Mouse (Mus musculus): ENCODE results near the gene Ccdc63.
A peak's percentile ranks its signal among the peaks of the same experiment; 100 is the strongest.
"Not testable (repeated sequence)": the region's sequence is repeated elsewhere in the genome, so short reads cannot be mapped to it uniquely, and the experiment has no call there.

Ccdc63 gene

DNA sequence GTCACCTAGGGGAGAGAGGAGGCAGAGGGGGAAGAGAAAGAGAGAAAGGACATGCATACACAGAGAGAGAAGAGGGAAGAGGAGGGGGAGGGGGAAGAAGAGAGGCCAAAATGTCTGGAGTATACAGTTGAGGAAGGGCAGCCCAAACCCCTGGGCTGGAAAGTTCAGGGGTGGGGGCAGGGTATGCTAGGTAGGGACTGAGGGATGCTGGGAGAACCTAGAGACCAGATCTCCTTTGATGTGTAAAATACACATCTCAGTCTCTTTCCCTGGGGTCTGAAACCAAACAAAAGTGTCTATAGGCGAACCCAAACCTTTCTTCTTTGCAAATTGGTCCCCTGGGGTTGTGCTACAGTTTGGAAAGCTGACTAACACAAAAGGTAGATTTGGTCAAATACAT is 7.5 kb upstream of the Ccdc63 start:
- DNase-seq (ENCODE audit: low spot score), result no peak

DNA sequence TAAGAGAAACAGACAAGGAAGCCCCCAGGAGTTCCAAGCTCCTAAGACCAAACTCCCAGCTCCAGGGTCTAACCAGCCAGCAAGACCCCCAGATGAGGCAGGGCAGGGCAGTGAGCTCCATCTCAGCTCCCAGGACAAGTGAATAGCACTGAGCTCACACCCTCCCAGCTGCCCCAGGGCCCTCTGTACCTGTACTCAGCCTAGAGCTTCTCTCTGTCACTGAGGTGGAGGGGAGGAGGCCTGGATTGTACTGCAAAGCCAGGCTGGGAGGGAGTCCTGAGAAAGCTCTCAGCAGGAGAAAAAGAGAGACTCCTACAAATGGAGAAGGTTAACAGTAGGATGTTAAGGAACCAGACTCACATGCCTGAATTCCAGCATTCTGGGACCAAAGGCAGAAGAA is 6.0 kb upstream of the Ccdc63 start:
- no peak for DNase-seq (ENCODE audit: low spot score)

DNA sequence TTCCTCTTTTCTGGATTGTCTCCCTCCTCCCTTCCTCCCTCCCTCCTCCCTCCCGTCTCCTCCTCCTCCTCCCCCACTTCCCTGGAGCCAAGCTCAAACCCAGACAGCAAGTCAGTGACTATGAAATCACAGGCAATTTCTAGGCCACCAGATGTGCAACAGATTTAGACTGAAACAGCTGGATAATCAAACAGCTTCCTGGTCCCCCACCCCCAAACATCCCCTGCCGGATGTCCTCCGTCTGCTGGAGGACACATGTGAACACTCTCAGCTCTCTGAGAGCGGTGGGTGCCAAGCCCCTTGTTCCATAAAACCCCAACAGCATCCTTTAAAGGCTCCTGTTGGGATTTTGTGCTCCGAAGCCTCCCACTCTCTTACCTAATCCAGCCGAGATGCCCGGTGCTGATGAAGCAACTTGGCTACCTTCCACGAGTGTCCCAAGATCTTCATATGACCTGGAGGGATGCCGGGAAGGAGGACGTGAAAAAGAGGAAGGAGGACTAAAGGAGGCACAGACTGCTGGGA is 5.5 kb upstream of the Ccdc63 start:
- no peak for DNase-seq (ENCODE audit: low spot score)

DNA sequence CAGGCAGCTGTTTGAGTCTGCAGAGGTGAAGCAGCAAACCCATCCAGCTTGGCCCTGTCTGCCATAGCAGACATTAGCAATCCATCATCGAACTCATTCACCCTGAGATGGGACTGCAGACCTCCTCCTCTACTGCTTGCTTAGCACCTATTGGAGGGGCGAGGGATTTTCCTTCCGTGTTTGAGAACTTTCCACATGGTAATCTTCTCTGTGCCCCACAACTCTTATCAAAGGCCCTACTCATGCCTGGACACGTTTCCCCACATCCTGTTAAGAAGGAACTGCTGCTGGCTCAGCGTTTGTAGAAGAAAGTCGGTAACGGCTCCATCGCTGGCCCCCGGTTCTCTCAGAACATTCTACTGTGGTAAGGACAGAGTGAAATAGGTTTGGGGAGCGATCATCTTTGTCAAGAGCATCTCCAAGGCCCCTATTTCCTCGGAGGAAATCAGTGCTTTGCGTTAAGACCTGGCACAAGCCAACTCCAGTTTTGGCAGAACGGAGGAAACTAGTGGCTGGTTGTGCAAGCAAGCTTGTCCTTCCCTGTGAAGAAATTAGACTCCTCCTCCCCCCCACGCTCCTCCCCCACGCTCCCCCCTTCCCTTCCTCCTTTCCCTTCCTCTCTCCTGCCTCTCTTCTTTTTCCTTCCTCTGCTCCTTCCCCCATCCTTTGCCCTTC is 4.9 kb upstream of the Ccdc63 start:
- DNase-seq (ENCODE audit: low spot score), result no peak

DNA sequence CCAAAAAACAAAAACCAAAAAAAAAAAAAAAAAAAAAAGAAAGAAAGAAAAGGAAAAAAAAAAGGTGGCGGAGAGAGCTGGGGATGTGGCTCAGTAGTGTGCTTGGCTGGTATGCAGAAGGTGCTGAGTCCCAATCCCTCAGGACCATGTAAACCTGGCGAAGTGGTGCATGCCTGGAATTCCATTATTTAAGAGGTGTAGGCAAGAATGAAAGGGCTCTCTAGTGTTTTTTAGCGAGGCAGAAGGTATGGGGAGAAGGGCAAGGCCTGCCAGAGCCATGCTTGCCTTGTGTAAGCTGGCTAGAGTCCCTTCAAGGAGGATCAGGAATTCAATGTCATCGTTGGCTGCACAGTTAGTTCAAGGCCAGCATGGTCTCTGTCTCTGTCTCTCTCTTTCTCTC is 4.2 kb upstream of the Ccdc63 start:
- DNase-seq (ENCODE audit: low spot score), result no peak

DNA sequence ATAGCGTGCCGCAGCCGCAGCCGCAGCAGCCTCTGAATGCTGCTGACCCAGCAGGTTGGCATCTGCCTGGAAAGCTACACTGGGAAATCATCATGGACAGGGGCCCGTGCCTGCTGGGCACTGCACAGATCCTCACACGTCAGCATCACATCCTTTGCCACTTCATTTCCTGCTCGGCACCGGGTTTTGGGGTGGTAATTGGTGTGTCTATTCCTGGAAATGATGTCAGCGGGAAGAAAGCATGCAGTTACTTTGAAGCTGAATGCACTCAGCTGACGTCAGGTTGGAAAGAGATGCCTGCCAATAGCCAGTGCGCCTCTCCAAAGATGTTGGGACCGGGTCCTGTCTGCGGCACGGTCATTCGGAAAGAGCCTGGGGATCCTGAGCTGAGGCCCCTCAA is 2.9 kb upstream of the Ccdc63 start:
- no peak for DNase-seq (ENCODE audit: low spot score)

DNA sequence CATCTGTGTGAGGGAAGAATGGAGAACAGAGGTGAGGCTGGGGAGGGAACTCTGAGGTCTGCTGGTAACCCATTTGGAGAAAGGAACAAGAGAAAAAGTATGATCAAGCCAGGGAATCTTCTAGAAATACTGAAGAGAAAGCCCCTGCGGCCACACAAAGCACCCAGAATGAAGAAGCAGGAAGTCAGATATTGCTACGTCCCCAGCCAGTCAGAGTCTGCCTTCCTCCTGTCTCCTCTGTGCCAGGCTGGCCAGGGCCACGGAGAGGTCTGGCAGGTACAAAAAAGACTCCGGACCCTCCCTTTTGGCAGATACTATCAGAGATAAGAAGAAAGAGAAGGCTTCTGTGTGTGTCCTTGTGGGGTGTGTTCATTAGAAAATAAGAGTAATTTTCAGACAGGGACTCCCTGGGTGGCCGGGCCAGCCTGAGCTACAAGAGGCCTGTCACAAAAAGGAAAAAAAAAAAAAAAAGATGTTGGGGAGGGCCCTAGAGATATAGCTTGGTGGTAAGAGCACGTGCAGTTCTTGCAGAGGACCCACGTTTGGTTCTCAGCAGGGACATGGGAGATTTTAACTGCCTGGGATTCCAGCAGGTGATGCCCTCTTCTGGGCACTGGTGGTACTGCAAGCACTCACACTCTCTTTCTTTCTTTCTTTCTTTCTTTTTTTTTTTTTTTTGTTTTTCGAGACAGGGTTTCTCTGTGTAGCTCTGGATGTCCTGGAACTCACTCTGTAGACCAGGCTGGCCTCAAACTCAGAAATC is 1.8 kb upstream of the Ccdc63 start:
- DNase-seq (ENCODE audit: low spot score), result no peak

DNA sequence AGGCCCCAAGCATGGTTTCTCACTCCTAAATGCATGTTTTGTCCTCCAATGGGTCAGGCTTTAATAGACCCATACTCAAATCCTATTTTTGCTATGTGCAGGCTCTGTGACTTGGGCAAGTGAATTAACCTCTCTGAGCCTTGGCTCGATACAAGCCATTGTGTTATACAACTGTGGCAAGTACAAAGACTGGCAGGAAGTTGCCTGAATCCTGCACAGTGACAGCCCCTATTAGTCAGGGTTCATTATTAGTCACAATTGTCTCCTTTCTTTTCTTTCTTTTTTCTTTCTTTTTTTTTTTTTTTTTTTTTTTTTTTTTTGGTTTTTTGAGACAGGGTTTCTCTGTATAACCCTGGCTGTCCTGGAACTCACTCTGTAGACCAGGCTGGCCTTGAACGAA is 852 bp downstream of the Ccdc63 start:
- not testable (repeated sequence) for DNase-seq (ENCODE audit: low spot score)

DNA sequence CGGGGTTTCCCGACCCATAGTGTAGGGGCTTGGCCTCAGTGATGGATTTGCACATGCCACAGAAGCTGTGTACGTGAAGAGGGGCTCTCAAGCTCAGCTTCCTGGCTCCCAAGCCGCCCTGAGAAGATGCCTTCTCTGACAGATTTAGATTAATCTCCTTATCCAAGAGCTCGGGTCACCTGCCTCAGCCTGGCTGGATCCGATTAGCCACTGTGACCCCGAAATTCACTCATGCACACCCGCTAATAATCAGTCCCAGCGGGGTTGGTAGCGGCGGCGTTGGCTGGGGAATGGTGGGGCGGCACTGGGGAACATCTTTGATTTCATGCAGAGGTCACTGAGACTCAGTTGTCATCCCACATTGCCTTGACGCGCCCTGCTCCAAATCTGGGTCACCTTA is 1.8 kb downstream of the Ccdc63 start:
- DNase-seq (ENCODE audit: low spot score), result no peak

DNA sequence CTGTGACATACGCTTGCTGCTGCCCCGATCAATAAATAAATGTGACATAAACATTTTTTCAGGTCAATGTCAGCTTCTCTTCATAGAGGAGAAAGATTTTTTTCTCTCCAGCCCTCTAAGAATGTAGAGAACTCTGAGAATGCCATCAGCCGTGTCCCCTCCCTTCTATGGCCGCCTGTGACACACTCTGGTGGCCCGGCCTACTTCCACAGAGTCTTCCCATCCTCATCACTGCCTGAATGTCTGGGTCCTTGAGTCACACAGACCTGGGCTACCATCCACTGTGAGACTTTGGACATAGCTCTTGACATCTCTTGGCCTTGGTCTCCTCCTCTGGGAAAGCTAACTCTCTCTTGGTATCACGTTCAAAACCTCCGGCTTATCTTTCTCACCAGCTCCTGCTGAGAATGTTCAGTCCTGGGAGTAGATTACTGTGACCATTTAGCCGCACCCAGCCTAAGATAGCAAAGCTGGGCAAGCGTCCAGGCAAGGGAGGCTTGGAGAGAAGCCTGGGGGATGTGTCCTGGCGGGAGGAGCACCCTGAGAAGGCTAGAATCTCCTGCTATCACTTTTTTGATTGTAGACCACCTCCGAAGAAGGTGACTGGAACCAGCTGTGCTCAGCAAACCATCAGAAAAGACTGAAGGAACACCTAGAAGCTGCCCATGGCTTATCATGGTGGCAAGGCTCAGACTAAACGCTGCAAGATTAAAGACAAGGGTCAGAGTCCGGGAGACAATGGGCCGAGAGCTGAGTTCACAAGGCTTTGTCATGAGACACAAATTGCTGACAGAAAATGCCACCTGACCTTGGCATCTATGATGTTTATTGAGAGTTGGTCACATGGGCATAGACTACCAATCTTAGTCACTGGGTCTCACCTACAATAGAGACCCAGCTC is 3.9 kb downstream of the Ccdc63 start:
- DNase-seq (ENCODE audit: low spot score), result no peak

DNA sequence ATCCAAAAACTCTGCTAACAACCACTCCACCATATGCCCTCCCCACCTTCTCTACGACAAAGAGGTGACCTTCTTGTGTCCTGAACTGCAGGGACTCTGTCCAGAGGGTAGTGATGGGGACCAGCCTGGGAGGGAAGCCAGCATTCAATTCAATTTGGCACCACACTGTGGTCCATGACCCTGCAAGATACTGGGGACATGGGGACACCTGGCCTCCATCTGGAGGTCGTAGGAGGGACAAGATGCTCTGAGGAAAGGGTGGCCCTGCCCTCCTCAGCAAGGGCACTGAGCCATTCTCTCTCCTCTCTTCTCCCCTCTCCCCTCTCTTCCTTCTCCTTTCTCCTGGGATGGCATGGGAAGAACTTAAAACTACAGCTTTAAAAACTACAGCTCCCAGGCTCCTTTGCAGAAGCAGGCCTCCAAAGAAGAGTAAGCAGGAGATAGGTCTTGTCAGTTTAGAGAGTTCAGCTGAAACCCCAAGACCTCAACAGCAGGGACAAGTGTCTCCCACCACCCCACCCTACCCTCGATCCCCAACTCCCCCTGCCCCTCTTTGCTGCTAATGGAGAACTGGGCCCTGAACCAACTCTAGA is 5.2 kb downstream of the Ccdc63 start:
- no peak for DNase-seq (ENCODE audit: low spot score)

DNA sequence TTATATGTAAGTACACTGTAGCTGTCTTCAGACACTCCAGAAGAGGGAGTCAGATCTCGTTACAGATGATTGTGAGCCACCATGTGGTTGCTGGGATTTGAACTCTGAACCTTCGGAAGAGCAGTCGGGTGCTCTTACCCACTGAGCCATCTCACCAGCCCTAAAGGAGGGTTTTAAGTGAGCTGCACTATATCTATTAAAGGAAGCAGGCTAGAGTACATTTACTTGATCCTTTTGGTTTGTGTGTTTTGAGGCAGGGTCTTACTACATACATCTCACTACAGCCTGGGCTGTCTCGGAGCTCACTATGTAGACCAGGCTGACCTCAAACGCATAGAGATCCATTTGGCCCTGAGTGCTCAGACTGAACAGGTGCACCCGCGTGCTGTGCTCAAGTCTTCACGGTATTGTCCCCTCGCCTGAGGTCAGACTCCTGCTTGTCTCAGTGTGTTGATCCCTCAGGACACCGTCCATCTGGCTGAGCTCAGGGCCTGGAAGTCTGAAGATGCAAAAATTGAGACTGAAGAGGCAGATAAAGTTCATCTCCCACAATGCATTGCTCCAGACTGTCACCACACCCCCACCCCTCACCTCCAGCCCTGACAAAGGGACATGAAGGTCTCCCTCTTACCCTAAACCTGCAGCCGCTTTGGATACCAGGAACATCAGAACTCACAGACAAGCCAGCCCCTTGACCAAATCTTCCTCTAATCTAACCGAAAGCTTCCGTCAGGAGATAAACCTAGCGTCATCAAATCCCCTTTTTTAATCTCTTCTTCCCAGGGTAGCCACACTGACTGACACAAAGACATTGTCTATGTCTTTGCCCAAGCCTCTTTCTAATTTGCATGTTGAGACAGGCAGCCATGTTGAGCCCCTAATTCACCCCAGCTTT is 6.0 kb downstream of the Ccdc63 start:
- no peak for DNase-seq (ENCODE audit: low spot score)

DNA sequence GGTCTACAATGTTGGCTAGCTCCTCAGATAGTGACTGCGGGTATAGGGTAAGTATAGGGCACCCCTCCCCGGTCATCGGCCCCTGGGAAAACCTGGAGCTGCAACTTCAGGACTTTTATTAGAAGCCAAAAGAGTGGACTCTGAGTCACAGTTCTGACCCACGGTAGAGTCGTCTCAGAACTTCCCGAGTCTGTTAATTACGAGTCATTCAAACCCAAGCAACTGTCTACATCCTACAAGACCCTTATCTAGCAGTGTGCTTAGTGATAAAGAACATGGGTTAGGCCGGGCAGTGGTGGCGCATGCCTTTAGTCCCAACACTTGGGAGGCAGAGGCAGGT is 7.6 kb downstream of the Ccdc63 start:
- no peak for DNase-seq (ENCODE audit: low spot score)

DNA sequence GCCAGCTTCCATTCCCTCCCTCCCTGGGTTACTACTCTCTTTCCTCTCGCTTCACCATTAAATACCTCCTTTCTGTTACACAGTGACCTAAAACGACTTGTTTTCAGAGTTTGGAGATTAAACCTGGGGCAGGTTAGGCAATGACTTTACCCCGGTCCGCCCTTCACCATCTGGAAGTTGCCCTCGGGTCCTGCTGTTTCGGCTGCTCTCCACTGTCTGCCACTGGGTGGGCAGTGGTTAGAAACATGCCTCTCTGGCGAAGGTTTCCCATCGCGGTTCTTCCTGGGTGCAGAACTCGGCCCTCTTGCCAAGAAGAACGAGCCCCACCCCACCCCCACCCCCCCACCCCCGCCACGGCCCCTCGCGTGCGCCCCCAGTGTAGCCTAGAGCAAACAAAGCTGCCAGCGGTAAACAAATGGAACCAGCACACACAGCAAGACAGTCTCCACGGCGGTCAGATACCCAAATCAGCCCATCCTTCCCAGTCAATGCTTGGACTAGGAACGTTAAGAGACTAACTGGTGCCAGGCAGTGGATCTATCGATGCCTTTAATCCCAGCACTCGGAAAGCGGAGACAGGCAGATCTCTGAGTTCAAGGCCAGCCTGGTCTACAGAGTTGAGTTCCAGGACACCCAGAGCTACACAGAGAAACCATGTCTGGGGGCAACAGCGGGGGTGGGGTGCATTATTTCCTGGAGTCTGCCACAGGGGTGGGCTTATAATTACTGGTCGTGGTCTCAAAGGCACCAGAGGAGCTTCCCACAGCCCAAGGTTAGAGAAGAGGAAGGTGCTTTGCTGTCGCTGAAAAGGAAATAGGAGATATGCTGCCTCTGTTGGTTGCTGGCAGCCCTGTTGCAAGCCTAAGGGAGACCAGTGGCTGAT is 8.2 kb downstream of the Ccdc63 start:
- no peak for DNase-seq (ENCODE audit: low spot score)

DNA sequence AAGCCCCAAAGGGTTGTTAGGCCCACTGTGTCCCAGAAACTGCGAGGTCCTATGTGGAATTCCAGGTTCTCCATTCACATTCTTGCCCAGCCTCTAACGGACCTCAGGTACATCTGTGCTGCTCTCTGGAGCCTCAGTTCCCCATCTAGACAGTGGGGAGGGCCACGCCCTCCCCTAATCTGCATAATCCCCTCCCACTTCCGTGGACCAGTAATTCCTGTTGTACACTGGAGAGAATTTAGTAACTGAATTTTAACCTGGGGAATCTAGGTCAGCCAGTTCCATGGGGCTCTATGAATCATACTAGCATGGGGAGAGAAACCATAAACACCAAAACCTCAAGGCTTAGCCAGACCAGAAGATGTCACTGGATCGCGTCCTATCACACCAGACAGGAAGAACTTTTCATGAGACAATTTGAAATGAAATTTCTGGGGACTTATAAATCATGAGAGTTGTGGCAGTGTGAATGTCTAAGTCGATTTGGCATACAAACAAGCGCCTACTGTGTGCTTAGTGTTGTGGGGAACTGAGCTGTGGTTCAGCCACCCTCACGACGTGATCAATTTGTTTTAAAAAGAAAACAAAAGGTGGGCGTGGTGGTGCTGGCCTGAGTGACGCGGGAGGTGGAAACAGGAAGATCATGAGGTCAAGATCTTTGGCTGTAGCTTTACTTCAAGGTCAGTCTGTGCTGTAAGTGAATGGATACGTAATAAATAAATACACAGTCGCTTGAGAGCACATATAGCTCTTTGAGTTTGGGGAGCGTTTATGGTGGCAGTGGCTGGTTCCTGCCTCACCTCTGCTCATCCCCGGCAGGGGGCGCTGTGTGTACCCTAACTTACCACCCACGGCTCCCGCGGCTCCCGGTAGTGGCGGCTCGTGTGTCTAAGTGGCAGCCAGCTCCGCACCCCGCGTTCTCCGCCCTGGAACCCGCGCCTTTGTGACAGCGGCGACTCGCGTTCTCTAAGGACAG is 9.3 kb downstream of the Ccdc63 start:
- DNase-seq (ENCODE audit: low spot score), result peak; percentile 79

DNA sequence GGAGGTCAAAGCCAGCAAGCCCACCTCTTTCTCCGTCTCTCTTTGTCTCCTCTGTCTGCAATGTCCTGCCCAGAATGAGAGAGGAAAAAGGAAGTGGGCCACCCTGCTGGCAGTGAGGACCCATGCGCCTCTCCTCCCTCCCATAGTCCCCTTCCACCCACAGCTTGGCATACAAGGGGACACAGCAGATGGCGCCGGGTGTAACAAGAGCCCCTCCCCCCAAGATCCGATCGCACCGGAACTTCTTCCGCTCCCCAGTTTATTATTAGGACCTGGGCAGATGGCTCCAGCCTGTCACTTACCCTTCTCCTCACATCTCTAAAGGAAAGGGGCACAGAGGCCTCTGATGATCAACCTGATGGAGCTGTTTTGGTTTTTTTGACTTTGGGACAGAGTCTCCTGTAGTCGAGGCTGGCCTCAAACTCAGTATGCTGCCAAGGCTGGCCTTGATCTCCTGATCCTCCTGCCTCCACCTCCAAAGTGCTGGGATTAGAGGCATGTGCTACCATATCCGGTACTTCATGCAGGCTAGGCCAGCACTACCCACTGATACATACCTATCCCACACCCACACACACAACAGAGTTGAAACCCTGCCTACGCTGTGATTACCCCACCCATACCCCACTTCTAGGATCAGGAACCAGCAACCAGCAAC is 10.2 kb downstream of the Ccdc63 start:
- DNase-seq (ENCODE audit: low spot score), result no peak

DNA sequence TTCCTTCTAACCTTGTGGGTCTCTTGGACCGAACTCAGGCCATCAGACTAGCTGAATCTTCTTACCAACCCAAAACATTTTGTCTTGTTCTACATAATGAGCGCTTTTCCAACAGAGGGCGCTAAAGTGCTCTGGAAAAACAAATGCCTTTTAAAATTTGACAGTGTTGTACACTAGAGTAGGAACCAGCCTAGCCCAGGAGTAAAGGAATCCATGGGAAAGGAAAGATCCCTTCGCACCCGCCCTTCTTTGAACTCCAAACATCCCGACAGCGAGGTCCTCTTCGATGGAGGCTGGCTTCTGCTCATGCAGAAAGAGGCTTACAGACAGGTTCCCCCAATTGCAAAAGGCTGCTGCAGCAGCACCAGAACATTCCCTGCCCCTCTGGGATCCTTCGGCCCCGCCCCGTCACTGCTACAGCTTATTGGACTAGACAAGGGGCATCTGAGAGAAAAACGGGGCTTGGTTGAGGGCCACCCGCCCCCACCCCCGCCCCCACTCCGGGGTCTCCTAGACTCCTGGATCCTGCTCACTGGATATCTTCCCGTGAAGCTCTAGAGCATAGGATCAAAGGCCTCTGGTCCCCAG is 11.5 kb downstream of the Ccdc63 start:
- DNase-seq (ENCODE audit: low spot score), result peak; percentile 86

DNA sequence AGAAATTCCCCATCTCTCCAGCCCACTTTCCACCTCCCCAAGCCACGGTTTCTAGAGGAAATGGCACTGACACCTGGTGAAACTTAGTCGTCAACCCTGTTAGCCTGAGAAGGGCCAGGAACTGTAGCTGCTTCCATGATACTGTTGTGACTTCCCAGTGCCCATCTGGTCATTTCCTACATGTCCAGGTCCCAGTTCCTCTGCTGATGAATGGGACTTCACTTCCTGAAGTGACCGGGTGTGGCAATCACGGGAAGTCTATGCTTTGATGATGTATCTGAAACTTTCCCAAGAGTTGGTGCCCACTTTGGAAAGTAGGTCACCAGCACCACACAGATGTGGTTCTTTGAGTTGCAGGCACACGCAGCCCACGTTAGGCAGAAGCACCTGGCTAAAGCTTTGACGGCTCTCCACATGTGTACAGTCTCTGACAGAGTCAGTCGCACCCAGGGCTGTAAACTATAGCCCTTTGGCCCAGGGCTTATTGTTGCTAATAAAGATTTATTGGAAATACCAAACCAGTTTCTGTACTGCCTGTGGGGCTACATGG is 15.3 kb downstream of the Ccdc63 start:
- DNase-seq (ENCODE audit: low spot score), result no peak
